Mouse (Mus musculus) mesoderm, embryonic 11.5 days (tissue): ENCODE measurements around the gene Itm2b.

Experiments
- DNase-seq: peaks from one replicate; pipeline ENCODE4 v3.0.0-alpha.2; 2012; ENCODE audit warnings: low read depth, low spot score

The Itm2b gene

DNA sequence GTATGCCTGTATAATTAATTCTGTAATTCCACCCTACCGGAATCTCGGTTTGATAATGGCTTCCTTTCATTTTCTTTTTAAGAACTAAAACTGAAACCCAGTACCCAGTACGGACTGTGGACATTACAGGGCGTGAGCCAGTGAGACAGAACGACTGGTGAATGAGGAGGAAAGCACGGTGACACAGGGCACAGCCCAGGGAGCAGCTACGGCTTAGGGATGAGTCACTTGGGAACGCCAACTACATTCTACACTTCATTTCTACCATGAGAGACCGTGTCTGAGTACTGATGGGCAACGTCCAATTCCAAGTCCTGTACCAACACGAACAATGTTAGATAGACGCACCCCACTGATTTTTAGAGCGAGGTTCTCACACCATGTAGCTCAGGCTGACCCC, 16.1 kb downstream of the Itm2b start:
- DNase-seq: no peak

DNA sequence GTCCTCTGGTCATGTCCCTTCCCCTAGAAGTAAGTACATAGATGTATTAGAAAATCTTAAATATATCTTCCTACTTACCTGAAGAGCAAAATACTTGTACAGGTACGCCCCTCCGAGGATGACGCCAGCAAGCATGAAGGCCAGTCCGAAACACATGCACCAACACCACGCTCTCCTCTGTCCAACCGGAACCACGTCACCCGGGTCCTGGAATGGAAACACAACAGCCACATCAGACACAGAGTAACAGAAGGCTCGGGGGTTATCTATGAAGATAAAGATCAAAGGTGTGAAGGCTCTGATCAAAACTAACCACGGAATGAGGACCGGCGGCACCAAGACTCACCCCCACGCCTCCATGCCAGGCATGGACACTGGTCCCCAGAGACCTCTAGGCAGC, 16.9 kb downstream of the Itm2b start:
- no peak for DNase-seq

DNA sequence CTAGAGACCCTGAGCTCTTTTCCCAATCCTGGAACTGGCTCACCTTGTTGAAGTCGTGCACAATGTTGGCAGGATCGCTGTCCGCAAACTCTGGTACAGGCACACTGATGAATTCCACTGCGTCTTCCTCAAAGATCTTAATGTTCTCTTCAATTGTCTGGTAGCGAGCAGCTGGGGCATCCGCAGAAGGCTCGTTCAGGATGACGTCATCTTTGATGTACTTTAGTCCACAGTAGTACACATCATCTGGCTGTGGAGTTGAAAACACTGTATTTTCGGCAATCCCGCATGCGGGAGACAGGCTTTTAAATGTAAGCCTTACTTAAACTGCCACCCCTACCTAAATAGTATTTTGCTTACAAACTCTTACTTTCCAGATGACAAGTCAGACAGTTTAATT, 18.8 kb downstream of the Itm2b start:
- no peak for DNase-seq

DNA sequence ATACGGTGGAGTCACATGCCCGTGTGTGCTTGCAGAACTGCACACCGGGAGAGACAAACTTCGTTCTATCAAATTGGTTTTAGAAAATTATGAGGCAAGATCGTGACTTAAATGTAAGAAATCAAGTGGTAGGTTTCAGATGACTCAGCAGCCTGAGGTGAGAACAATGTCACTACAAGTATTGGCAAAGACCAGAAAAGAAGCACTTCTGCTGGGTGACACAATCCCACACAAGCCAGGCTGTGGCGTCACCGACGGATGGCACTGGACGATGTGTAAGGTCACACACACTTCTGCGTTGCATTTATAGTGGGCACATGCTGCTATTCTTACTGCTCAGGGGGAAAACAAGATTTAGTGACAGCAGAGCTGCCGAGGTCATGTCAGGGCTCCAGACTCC, 21.3 kb downstream of the Itm2b start:
- DNase-seq: no peak

DNA sequence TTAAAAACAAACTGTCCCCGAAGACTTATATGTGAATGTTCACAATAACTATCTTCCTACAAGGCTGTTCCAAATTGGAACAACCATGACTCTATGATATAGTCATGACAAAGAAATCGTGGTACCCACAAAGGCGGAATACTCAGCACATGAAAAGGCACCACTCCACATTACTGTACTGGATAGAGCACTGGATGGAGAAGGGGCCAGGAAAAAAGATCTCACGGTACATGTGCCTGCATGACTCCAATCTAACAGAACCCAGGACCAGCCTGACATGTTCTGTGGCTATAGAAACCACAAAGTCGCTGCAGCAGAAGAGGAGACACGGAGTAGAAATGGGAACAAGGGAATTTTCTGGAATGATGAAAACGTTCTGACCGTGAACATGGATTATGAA, 30.4 kb downstream of the Itm2b start:
- DNase-seq: no peak

DNA sequence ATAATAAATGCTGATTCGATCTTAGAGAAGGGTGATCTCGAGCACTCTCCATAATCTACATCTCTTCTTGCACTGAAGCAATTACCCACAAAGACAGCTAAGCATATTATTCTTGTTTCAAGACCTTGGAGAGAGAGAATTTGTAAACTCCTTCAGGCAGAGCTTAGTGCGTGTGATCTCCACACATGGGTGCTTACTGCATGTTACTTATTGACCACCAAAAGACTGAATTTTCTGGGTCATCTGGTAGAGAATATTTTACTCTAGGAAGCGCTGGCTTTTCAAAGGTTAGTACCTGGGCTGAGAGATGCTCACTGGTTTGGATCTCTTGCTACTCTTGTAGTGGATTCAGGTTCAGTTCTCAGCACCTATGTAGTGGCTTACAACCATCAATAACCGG, 34.0 kb downstream of the Itm2b start:
- DNase-seq: no peak

DNA sequence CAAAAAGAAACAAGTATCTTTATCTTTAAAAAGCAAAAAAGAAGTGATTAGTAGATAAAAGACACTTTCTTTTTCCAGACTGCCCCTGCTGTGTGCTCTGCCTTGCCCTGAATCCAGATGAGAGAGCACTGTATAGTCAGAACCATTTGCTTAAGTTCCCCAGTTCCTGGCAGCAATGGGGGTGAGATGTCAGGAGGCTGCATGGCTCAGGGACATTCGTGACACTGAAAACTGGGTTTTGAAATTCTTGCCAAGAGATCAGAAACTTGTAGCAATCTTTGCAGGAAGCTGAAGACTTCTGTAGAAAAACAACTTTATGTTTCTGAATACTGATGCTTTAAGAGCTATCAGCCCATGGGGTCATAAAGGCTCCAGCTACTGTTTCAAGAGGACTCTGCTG, 35.1 kb downstream of the Itm2b start:
- DNase-seq: no peak

DNA sequence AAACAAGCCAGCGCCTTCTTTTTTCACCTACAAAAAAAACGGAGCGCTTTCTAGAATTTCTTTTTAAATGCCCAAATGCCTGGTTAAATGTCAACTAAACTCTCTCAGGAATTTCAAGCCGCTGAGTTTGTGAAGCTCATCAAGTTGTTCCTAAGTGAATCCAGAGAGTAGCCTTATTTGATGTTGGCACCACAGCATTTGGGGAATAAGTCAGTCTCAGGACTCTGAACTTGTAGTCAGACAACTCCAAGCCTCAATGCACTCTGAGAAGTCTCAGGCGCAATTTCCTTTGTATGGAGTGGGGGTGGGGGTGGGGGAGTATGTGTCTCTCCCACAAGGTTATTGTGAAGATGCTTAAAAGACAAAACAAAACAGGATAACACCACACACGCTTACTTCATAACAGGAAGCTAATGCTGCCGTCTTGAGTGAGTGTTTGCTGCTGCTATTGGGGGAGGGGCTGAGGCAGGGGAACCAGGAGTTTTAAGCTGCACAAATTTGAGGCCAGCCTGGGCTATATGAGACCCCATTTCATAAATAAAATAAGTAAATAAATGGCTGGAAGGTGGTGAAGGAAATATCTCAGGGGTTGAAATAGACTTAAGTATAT, 35.9 kb downstream of the Itm2b start:
- no peak for DNase-seq

DNA sequence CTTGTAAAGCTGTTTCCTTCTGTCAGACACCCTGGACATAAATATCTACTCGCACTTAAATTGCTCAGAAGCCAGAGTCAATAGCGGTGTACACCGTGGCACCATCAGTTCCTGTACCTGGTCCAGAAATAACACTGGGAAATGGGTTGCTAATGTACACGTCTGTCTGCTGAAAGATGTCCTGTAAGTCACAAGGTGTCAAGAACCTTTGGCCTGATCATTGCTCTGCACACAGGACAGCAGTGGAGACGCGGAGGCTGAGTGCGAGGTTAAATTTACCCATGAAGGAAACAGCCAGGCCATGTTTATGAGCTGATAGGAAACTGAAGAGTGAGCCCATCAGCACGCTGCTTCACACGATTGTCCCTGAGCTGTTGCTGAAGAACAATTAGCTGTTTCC, 37.8 kb downstream of the Itm2b start:
- DNase-seq: no peak

DNA sequence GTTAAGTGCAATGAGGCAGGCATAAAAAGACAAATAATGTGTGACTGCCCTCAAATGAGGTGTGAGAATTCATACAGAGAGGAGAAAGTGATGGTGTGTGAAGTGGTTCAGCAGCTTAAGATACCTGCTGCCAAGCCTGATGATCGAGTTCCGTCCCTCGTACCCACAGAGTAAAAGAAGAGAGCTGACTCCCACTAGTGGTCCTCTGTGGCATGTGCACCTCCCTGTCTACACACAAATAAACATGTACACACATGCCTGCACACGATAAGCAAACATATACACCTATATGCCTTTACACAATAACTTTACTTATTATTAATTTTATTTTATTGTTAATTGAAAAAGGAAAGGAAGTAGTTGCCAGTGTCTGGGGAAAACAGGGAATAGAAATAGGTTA, 39.5 kb downstream of the Itm2b start:
- no peak for DNase-seq

DNA sequence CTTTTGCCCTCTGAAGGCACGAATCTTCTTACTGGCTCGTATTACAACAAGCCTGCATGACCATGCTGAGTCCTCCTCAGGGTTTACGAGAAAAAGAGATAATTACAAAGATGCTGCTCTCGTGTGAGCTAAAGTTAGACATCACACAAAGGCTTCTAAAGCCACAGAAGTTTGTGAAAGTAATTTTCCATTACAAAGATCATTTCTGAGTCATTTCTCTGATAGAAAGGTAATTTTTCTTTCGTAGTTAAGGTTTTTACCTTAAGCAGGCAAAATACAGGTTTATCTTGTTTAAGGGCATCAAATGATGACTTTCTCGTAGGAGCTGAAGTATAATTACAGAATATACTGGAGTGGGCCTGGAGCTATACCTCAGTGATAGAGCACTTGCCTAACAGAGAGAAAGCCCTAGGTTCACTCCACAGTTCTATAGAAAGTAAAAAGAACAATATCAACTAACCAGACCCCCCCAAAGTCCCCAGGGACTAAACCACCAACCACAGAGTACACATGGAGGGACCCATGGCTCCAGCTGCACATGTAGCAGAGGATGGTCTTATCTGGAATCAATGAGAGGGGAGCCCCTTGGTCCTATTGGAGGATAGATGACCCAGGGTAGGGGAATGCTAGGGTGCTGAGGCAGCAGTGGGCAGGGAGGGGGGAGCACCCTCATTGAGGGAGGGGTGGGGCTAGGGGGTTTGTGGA, 44.9 kb downstream of the Itm2b start:
- no peak for DNase-seq

DNA sequence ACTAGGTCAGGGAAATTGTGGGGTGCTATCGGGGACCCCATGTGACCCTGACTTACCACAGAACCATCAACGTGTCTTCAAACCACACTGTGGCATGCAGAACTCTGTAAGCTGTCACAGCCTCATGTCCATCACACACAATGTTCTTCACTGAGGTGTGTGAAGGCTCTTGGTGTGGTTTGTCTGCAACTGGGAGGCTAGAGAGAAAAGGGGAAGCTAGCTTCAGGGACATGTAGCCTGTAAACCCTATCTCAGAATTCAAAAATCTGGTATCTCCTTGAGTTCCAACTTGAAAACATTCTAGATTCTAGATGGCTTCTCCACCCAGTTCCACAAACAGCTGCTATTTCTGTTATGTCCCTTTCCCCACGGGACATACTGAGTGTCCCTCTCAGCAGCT, 45.5 kb downstream of the Itm2b start:
- no peak for DNase-seq

DNA sequence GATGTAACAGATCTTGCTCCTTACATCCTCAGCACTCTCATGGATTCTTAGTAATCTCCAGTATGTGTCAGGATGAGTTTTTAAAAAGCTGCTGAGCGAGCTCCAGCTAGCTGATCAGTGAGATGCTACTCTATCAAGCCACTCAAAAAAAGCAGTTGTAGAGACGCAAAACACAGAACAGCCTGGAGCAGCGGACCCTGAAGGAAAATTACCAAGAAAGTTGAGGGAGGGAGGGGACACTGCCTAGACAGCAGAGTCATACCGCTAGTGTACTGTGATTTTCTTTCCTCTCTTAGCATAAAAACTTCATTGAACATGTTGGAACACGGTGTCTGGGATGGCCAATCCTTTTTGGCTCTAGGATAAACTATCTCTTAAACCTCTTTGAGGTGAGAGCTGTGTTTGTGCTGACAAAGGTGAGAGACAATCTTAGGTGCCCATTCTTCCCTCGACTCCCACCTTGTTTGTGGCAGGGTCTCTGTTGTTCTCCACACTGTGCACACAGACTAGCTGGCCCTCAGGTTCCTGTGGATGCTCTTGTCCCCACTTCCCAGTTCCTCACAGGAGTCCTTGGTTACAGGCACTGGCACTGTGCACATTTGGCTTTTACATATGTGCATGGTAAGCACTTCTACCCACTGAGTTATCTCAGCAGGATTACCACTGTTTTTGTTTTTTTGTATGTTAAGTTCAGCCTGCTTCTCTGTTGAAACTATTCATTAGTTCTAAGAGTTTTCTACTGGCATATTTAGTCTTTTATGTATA, 48.6 kb downstream of the Itm2b start:
- DNase-seq: no peak

DNA sequence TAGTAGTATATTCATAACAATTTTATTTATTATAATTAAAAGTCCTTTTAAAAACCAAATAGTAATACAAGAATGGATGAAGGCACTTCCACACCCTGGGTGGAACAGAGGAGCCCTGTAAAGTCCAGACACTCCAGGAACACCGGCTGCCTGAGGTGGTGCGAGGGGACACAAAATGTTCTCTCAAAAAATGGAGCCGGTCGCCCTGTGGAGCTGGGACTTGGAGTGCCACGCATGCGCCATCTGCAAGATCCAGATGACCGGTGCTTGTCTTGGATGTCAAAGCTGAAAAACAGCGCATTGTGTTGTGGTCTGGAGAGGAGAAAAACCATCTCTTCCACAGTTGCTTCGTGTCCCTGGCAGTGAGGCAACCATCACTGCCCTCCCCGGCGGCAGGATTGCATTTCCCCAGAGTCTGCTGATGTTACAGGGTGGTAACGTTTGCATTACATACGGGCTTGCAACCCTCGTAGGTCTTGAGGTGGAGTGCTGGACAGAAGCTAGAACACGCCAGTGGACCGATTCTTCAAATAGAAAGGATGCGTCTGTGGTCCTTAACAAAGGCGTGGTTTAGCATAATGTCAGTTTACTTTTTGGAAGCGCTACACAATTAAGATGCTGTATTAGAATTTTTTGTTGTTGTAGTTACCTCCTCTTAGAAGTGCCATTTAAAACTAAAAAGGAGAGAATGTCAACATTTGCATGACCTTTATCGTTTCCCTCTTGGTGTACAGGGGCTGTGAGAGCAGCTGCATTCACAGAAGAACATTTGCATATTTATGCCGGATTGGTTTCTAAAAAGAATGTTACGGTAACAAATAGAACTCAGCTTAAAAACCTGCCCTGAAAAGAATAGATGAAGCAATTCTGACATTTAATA, 49.9 kb downstream of the Itm2b start:
- DNase-seq: no peak

DNA sequence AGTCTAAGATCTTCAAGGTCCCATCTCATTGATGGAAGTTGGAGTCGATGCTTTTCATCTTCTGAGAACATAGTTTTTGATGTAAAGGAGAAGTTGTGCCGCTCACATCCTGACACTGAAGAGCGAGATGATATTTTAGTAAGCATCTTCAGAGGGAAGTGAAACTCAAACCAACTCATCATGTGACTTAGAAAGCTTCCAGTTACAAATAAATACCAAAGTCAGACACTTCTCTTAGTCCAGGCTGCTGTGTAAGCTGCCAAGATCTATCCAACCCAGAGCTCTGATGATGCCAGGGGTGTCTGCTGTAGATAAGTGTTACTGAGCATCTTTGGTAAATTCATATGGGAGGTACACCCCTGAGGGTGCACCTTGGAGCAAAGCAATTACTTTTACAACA, 51.2 kb downstream of the Itm2b start:
- DNase-seq: no peak

DNA sequence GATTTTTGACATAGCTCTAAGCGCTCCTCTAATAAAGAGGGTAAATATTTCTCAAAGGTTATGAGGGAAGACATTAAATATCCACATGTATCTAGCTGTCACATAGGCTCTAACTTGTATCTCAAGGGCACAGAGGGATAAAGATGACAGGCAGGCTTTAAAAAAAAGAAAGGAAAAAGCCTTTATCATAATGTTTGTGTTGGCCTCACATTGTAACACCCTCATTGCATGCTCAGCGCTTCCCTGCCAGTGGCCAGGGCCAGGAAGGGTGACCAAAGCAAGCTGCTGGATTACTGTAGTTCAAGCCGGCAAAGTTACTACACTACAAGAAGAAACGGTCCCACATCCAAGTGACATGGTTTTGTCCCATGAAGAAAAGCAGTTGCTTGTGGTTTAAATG, 53.7 kb downstream of the Itm2b start:
- no peak for DNase-seq

DNA sequence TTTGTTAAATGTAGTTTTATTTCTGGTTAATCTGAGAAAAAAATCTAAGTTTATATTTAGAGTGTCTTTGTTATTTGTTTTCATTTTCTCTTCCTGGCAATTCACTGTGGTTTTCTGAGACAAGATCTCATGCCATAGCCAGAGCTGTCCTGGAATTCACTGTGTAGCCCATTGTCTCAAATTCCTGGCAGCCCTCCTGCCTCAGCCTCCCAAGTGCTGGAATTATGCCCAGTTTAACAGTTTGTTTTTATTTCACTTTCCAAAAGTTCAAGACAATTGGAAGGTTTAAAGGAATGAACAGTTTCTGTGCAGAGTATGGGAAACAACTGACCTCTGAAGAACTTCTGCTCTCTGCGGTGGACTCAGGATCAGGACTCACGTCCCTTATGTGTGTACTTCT, 55.2 kb downstream of the Itm2b start:
- no peak for DNase-seq

DNA sequence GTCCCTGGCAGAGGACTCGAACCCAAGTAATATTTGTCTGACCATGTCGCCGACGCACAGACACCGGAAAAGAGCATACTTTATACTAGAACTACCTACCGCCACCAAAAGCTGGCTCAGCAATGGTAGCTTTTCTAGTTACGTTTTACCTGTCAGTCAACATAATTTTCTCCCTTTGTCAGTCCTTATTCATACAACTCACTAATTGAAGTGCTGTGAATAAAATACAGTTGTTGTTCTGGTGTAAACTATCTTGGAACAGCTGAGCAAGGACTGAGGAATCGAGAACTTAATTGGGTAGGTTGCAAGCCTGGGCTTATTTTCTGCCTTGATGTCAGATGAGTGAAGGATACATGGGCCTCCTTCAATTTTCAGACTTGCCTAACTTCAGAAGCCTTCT, 58.6 kb downstream of the Itm2b start:
- no peak for DNase-seq

DNA sequence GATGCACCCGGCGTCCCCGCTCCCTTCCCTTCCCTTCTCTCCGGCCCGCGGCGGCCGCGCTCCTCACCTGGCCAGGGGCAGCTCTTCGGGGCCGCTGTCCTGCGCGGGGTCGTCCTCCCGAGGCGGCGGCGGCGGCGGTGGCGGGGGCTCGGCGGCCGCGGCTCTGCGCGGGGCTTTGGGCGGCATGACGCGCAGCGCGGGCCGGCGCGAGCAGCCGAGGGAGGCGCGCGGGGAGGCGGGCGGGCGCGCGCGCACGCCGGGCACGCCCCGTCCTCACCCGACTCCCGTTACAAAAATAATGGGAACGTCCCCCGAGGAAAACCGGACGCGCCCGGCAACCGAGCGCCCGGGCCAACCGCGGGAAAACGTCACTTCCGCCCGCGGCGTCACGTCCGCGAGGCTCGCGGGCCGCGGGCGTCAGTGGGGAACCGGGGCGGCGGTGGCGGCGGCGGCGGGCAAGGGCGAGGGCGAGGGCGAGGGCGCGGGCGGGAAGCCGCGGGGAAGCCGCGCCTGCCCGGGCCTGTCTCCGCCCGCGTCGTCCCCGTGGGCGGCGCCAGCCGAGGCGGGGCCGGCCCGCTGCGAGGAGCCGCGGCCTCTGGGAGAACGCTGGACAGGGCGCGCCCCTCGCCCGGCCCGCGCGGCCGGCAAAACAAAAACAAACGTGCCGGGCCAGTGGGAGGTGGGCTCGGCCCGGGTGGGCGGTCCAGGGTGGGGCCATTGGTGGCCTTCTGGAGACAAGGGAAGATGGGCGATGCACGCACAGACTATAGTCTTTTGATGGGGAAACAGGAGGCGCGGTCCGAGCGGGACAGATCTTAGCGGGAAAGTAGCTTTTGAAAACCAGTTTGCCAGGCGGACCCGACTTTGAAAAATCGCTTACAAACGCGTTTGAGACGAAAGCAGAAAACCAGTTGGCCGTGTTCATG, 59.4 kb downstream of the Itm2b start, which contains the start of gene Rb1:
Gene Rb1, minus strand, starts transcription at position 367 of the 926 bp plus-strand sequence.
- DNase-seq: peak; percentile 83

DNA sequence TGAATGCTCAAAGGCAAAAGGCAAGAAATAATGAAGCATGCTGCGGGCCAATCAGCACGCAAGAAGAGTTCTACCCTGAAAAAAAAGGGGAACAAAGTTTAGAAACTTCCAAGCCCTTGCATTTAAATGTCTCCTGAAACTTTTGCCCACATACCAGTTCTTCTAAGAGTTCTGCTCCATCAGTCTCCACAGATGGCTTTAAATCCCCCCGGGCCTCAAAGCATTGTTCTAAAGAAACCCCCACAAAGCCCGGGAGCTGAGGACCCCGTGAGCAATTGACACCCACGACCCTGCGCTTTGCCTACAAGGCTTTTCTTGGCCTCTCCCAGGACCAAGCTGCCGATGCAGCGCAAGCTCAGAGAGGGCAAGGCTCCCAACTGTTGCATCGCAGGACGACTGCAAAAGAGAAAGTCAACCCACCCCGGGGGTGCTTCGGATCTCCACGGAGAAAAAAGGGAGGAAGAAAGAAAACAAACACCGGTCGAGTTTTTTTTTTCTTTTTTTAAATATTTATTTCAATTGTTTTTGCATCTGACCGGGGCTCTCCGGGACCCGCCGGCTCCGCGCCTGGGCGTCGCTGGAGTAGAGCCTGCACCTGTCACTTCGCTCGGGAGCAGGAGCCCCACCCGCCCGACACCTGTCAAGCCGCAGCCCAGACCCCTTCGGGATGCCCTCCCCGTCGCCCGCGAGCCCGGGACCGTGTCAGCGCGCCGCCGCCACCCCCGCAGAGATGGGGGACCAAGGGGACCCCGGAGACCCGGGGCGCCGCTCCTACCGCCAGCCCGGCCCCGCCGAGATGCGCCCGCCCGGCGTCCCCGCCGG, 60.2 kb downstream of the Itm2b start:
- peak; percentile 44 for DNase-seq
